Mouse (Mus musculus) cerebellum, adult 2 months (tissue): ENCODE data around the gene Reck. TPM values are rescaled to one million over a fixed set of nuclear protein-coding genes. Genes with fewer than 3 reads are reported as not detected.

Experiments used
- DNase-seq, 2 experiments: peaks; one replicate each; pipeline ENCODE4 v3.0.0; 2021
- H3K27ac ChIP-seq: fragments of 200-500 bp; 2 replicates; pipeline ENCODE4 v1.5.1; 2012; ENCODE audit warnings: low read length, control low read depth, inconsistent platforms; ENCODE audit not compliant: insufficient read depth
- H3K27me3 ChIP-seq: fragments of 200-500 bp; 2 replicates; pipeline ENCODE4 v1.6.1; 2012; ENCODE audit warnings: inconsistent platforms, mild to moderate bottlenecking, low read length, moderate library complexity; ENCODE audit not compliant: control insufficient read depth, insufficient read depth
- H3K4me1 ChIP-seq: fragments of 200-500 bp; 2 replicates; pipeline ENCODE4 v1.6.1; 2011; ENCODE audit warnings: low read length; ENCODE audit not compliant: control insufficient read depth, insufficient read depth
- H3K4me3 ChIP-seq: fragments of 200-500 bp; replicated peaks from 2 replicates; pipeline ENCODE3; 2011; ENCODE audit warnings: mild to moderate bottlenecking, low read depth, low read length, control low read depth; ENCODE audit not compliant: insufficient read depth
- CTCF ChIP-seq: fragments of 200-500 bp; IDR thresholded peaks from 2 replicates; pipeline ENCODE4 v1.5.1; 2011; ENCODE audit warnings: low read depth, mild to moderate bottlenecking, control low read depth, low read length, moderate library complexity, borderline replicate concordance; ENCODE audit not compliant: insufficient read depth
- POLR2A ChIP-seq: fragments of 200-500 bp; IDR thresholded peaks from 2 replicates; pipeline ENCODE4 v1.6.1; 2011; ENCODE audit warnings: low read length, control low read depth, borderline replicate concordance; ENCODE audit not compliant: insufficient read depth
- WGBS: fragments of 180-500 bp; shearing (Covaris S2); methylation state at CpG from one replicate; pipeline ENCODE4 v1.1.7; 2018; 5-methylcytosine and 5-hydroxymethylcytosine counted together
- polyA plus RNA-seq: library from polyadenylated mRNA; depleted of rRNA; stranded (reverse); fragments of >200 nt; gene quantifications from 2 replicates; pipeline ENCODE4 v1.2.3, GENCODE M21; 2012

Reck gene
- polyA plus RNA-seq, 1 experiment: 8.3 TPM

DNA sequence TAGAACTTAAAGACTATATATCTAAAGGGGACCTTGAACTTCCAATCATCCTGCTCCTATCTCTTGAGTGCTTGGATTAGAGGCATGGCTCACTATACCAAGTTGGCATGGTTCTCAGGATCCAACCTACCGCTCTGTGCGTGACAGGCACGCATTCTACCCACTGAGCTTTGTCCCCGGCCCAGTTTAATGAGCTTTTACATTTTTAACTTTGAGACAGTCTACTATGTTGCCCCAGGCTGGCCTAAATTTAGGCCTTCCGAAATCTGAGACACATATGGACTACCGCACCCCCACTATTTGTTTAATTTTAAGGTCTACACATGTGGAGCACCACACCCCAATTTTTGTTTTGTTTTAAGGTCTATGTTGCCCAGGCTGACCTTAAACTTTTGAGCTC is 105.5 kb downstream of the Reck start:
- H3K4me3 ChIP-seq: no peak overlapping the region
- 94% methylated on average over 6 of the region's 6 CpGs for WGBS
- H3K27me3 ChIP-seq: no peaks in the 10 kb centered on the region
- TF ChIP-seq POLR2A (no peak), CTCF (no peak)
- no peak overlapping the region for H3K27ac ChIP-seq
- H3K4me1 ChIP-seq: no peaks in the 10 kb centered on the region
- no peak for DNase-seq

DNA sequence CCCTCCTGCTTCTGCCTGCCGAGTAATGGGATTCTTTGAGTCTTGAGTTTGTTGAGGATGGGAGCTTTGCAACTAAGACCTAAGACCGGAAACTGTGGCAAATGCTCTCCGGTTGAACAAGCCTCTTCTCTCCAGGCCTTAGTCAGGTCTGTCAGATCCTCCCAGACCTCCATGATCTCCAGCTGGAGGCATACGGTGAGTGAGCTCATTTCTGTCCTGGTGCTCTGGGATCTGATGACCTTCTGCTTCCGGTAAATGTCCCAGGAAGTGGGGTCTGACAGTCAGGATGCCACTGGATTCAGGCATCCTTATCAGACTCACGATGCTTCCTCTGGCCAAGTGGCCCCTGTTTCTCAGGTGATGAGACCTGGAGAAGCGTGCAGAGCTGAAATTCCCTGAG is 105.9 kb downstream of the Reck start:
- DNase-seq: no peak
- H3K27ac ChIP-seq: no peak overlapping the region
- no peak overlapping the region for H3K4me3 ChIP-seq
- TF ChIP-seq POLR2A: no peak
- TF ChIP-seq CTCF: no peak
- WGBS: 92% methylated on average over 7 of the region's 7 CpGs
- H3K27me3 ChIP-seq: no peaks in the 10 kb centered on the region
- H3K4me1 ChIP-seq: no peaks in the 10 kb centered on the region

DNA sequence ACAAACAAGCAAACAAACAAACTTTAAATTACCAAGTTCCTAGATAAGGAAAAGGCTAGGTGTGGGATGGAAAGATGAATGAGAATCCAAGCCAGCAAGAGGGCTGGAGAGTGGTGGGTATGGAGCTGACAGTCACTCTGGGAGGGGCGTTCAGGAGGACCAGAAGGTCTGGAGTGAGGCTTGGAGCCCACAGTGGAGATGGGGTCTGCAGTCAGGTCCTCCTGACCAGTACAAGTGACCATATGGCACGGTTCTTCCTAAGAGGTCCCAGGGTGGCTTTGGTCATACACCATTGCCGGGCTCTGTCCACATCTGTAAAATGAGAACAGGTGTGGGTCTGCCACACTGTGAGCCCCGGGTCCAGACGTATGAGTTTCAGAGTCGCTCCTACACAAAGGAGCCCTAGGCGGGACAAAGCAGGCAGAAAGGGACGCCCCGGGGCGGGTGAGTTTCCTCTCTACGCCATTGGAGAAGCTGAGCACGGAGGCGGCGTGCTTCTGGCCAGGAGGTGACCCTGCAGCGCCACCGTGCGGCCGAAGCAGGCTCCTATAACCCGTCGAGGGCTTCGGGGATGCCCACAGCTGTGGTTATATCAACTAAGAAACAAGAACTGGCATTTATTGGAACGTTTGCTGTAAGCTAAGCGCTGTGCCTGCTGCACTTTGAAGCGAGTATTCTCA is 106.9 kb downstream of the Reck start:
- TF ChIP-seq POLR2A (no peak), CTCF (peak; percentile 83)
- WGBS: 3% methylated on average over 24 of the region's 24 CpGs
- DNase-seq: peak; percentile 80 to 86

DNA sequence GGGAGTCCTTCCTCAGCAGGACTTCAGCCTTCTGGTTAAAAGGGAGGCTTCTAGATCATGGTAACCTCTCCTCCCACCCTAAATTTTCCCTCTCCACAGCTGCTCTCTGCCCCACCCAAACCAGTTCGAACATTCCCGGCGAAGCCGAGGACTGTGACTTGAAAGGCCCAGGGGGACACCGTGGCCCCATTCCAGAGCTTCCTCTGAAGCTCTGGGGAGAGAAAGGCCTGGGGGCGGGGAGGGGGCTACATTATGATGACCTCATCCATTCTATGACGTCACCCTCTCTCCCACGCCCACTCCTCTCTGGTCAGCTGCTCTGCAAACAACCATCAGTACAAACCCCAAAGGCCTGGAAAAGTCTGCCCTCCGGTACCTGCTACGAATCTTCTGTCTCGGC is 107.9 kb downstream of the Reck start, which contains the start of gene Ccin:
Gene Ccin, plus strand, starts transcription at position 303 of the 400 bp plus-strand sequence.
- H3K27me3 ChIP-seq: no peaks in the 10 kb centered on the region
- TF ChIP-seq CTCF (no peak), POLR2A (no peak)
- WGBS: 74% methylated on average over 11 of the region's 11 CpGs
- H3K4me3 ChIP-seq: peak within 1 kb of the TSS; percentile 16
- H3K27ac ChIP-seq: no peak within 1 kb of the TSS
- H3K4me1 ChIP-seq: no peaks in the 10 kb centered on the region
- DNase-seq: no peak

More for the DNA sequence above, 106.9 kb downstream of the Reck start:
- Histone ChIP-seq H3K4me1 (no peaks in the 10 kb centered on the region), H3K27ac (no peak overlapping the region), H3K4me3 (peak overlapping the region; percentile 16), H3K27me3 (no peaks in the 10 kb centered on the region)

GRCm38 (mm10) chr4:43983756-43984155 is 108.4 kb downstream of the Reck start:
- TF ChIP-seq POLR2A (no peak), CTCF (no peak)
- H3K27ac ChIP-seq: no peak overlapping the region
- H3K4me3 ChIP-seq: no peak overlapping the region
- no peak for DNase-seq
- H3K27me3 ChIP-seq: no peaks in the 10 kb centered on the region
- 89% methylated on average over 22 of the region's 22 CpGs for WGBS
- no peaks in the 10 kb centered on the region for H3K4me1 ChIP-seq

DNA sequence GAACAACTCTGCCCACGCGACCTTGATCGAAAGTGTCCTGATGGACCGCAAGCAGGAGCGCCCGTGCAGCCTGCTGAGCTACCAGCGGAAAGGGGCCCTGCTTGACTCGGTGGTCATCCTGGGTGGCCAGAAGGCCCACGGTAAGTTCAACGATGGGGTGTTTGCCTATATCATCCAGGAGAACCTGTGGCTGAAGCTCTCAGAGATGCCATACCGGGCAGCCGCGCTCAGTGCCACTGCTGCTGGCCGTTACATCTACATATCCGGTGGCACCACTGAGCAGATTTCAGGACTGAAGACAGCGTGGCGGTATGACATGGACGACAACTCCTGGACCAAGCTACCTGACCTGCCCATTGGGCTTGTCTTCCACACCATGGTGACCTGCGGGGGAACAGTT is 109.0 kb downstream of the Reck start:
- H3K4me1 ChIP-seq: no peaks in the 10 kb centered on the region
- WGBS: 87% methylated on average over 19 of the region's 19 CpGs
- no peak for TF ChIP-seq CTCF
- no peak for TF ChIP-seq POLR2A
- H3K4me3 ChIP-seq: no peak overlapping the region
- no peak overlapping the region for H3K27ac ChIP-seq
- H3K27me3 ChIP-seq: no peaks in the 10 kb centered on the region
- no peak for DNase-seq

DNA sequence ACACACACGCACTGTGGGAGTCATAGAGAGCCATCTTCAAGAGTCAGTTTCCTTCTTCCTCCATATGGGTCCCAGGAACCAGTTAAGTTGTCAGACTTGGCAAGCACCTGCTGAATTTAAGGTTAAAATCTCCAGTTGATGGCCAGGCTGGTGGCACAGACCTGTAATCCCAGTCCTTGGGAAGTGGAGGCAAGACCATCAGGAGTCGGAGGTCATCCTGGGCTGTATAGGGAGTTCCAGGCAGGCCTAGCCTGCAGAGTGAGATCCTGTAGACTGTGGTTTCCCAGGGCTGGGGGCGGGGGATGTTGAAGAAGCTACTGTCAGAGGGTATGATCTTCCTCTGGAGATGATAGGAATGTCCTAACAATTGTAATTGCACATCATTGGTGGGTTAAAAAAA is 113.6 kb downstream of the Reck start:
- DNase-seq: no peak
- H3K27ac ChIP-seq: no peak overlapping the region
- WGBS: 92% methylated on average over 3 of the region's 3 CpGs
- no peak for TF ChIP-seq POLR2A
- no peak for TF ChIP-seq CTCF
- no peaks in the 10 kb centered on the region for H3K27me3 ChIP-seq
- H3K4me1 ChIP-seq: no peaks in the 10 kb centered on the region
- H3K4me3 ChIP-seq: no peak overlapping the region

DNA sequence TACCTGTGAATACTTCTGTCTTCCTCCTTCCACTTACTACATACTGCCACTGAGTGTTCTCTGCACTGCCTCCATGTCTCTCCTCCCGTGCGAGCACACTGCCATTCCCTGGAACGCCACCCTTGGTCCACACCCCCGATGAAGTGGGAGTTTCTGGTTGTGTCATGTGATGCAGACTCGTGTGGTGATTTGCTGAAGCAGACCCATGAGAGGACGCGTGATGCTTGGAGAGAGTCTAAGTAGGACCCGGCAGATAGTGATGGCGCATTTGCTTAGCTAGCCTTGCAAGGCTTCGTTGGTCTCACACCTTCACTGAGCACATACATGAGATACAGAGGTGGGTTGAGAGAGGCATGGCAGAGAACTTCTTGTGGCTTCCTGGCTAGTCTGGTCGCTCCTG is 117.7 kb downstream of the Reck start:
- Histone ChIP-seq H3K27ac (no peak overlapping the region), H3K4me3 (no peak overlapping the region), H3K4me1 (no peaks in the 10 kb centered on the region), H3K27me3 (no peaks in the 10 kb centered on the region)
- DNase-seq: no peak
- WGBS: 93% methylated on average over 11 of the region's 11 CpGs
- TF ChIP-seq POLR2A (no peak), CTCF (no peak)
